ENCODE assay signal across 17 mouse cellular contexts in the genomic region with DNA sequence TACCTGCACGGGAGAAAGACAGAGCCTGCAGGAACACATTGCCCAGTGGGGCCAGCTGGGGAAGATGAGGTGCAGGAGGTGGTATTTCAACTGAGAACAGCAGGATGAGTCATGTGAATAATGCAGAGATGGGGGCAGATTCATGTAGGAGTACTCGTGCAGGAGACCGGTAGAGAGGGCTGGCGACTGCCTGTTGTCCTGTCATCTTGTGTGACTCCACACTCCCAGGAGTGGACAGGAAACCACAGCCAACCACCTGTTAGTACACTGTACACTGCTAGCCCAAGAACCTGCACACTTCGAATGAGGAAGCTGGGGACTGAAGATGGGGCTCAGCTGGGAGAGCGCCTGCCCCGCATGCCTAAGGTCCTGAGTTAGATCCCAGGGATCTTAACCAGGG. TPM values are rescaled to one million over a fixed set of nuclear protein-coding genes. Genes with fewer than 3 reads are reported as not detected.
"Had no signal": no experiment of that assay in that cellular context is flagged by ENCODE, and none has a peak within 500 bp of the region (broad histone marks: within the 10 kb centered on the region; RNA-seq: fewer than 3 reads in every experiment).

No protein-coding gene starts in this region.

- H3K36me3 ChIP-seq: kidney, embryonic 15.5 days; liver, embryonic 15.5 days; midbrain, embryonic 15.5 days; neural tube, embryonic 13.5 days had no signal

- H3K27ac ChIP-seq: kidney, embryonic 15.5 days; liver, embryonic 15.5 days; midbrain, embryonic 15.5 days; neural tube, embryonic 13.5 days had no signal

- H3K4me3 ChIP-seq: kidney, embryonic 15.5 days; liver, embryonic 15.5 days; midbrain, embryonic 15.5 days; neural tube, embryonic 13.5 days had no signal

- DNase-seq: kidney, adult 2 months; kidney, postnatal 25 days; layer of hippocampus, adult 9-11 months; left cerebral cortex, postnatal 4 days; lung, adult 2 months; lung, postnatal 36 days; retina, postnatal 1 day; right cerebral cortex, postnatal 25 days; thymus, postnatal 4 days had no signal

- H3K9me3 ChIP-seq: kidney, embryonic 15.5 days; liver, embryonic 15.5 days; midbrain, embryonic 15.5 days; neural tube, embryonic 13.5 days had no signal

RNA-seq across cellular contexts. Expression of gene Trnp1, which starts 3.2 kb away (rescaled TPM):
- total RNA-seq: megakaryocyte progenitor cell, adult 5-6 weeks; monocyte, adult 5-6 weeks had no signal

RNA-seq across cellular contexts. Expression of gene Kdf1, which starts 17.2 kb away (rescaled TPM):
- total RNA-seq: megakaryocyte progenitor cell, adult 5-6 weeks; monocyte, adult 5-6 weeks had no signal

RNA-seq across cellular contexts. Expression of gene Tent5b, which starts 21.6 kb away (rescaled TPM):
- total RNA-seq: left cerebral cortex, postnatal 4 days; megakaryocyte progenitor cell, adult 5-6 weeks; monocyte, adult 5-6 weeks had no signal
- polyA plus RNA-seq: liver, embryonic 11.5 days had no signal

RNA-seq across cellular contexts. Expression of gene Nr0b2, which starts 51.7 kb away (rescaled TPM):
- total RNA-seq: left cerebral cortex, postnatal 4 days; monocyte, adult 5-6 weeks had no signal
- polyA plus RNA-seq: midbrain, embryonic 11.5 days; midbrain, embryonic 15.5 days; neural tube, embryonic 13.5 days had no signal
